Mouse (Mus musculus) cerebellum, adult 9-10 months (tissue): ENCODE data around the gene Psmd14.

Experiments
- DNase-seq: peaks from one replicate; pipeline ENCODE4 v3.0.0; 2022

Gene Psmd14

GRCm38 (mm10) chr2:61814548-61815473 lies 103.3 kb downstream of the Psmd14 start:
- DNase-seq, result no peak

GRCm38 (mm10) chr2:61815583-61816313 lies 104.3 kb downstream of the Psmd14 start:
- DNase-seq, result no peak

- no peak for DNase-seq
Measured at GRCm38 (mm10) chr2:61818197-61818596, 106.7 kb downstream of the Psmd14 start.

GRCm38 (mm10) chr2:61820203-61820602 lies 108.7 kb downstream of the Psmd14 start:
- DNase-seq, result no peak

- no peak for DNase-seq
Measured at GRCm38 (mm10) chr2:61823426-61824140, 112.1 kb downstream of the Psmd14 start.

- DNase-seq, result no peak
Measured at GRCm38 (mm10) chr2:61837243-61837806, 125.8 kb downstream of the Psmd14 start.
